Mouse (Mus musculus): ENCODE measurements around the gene Ms4a12. TPM values are rescaled to one million over a fixed set of nuclear protein-coding genes. Genes with fewer than 3 reads are reported as not detected.

Ms4a12 gene
- polyA plus RNA-seq, 1 experiment from 2014 or later: not detected

- no peaks in the 10 kb centered on the region for H3K27me3 ChIP-seq (ENCODE audit: control insufficient read depth, insufficient read depth, low read length)
- WGBS: 31% methylated on average over 10 of the region's 10 CpGs
- no peaks in the 10 kb centered on the region for H3K4me1 ChIP-seq (ENCODE audit: control insufficient read depth, insufficient read depth, low read length)
- ATAC-seq (ENCODE audit: insufficient read depth, low FRiP score, low TSS enrichment): no peak
- no peaks in the 10 kb centered on the region for H3K36me3 ChIP-seq (ENCODE audit: control insufficient read depth, insufficient read depth, low read length)
- H3K9me3 ChIP-seq (ENCODE audit: control insufficient read depth, low read length): no peaks in the 10 kb centered on the region
- H3K27ac ChIP-seq (ENCODE audit: low read depth, low read length): no peak within 1 kb of the TSS
- no peak within 1 kb of the TSS for H3K4me2 ChIP-seq (ENCODE audit: low read depth)
- H3K4me3 ChIP-seq (ENCODE audit: low read depth, low read length): no peak within 1 kb of the TSS
- no peak within 1 kb of the TSS for H3K9ac ChIP-seq (ENCODE audit: low read length)
- DNase-seq (ENCODE audit: low spot score): no peak
Observed at GRCm38 (mm10) chr19:11165172-11165571, 67.1 kb downstream of the Ms4a12 start, which contains the start of gene 1700025F22Rik. Gene 1700025F22Rik (minus strand): TSS chr19:11165320.

Other genes with a start within 250 kb of the Ms4a12 start
- not detected in 2 replicates for gene Ms4a15, start 239.2 kb downstream of the Ms4a12 start, polyA plus RNA-seq (2014; fragmentation: Nextera tagmentation; extraction: Ambion mirVana)
- gene Ms4a18, start 214.4 kb downstream of the Ms4a12 start, polyA plus RNA-seq (2014; fragmentation: Nextera tagmentation; extraction: Ambion mirVana): not detected in 2 replicates
- not detected in 2 replicates for gene Ms4a8a, start 151.3 kb downstream of the Ms4a12 start, polyA plus RNA-seq (2014; fragmentation: Nextera tagmentation; extraction: Ambion mirVana)
- gene 1700017D01Rik, start 101.6 kb downstream of the Ms4a12 start, polyA plus RNA-seq (2014; fragmentation: Nextera tagmentation; extraction: Ambion mirVana): not detected in 2 replicates
- not detected in 2 replicates for gene 1700025F22Rik, start 67.1 kb downstream of the Ms4a12 start, polyA plus RNA-seq (2014; fragmentation: Nextera tagmentation; extraction: Ambion mirVana)
- not detected in 2 replicates for gene Ms4a13, start 35.7 kb downstream of the Ms4a12 start, polyA plus RNA-seq (2014; fragmentation: Nextera tagmentation; extraction: Ambion mirVana)
- gene Ms4a1, start 33.8 kb upstream of the Ms4a12 start, polyA plus RNA-seq (2014; fragmentation: Nextera tagmentation; extraction: Ambion mirVana): not detected in 2 replicates
- gene Ms4a5, start 51.4 kb upstream of the Ms4a12 start, polyA plus RNA-seq (2014; fragmentation: Nextera tagmentation; extraction: Ambion mirVana): not detected in 2 replicates
- gene Ms4a14, start 82.0 kb upstream of the Ms4a12 start, polyA plus RNA-seq (2014; fragmentation: Nextera tagmentation; extraction: Ambion mirVana): not detected in 2 replicates
- gene Ms4a7, start 103.7 kb upstream of the Ms4a12 start, polyA plus RNA-seq (2014; fragmentation: Nextera tagmentation; extraction: Ambion mirVana): 0.45 and 1.3 TPM in 2 replicates
- 1.1 and 1.8 TPM in 2 replicates for gene Ms4a4a, start 143.1 kb upstream of the Ms4a12 start, polyA plus RNA-seq (2014; fragmentation: Nextera tagmentation; extraction: Ambion mirVana)
- 0.17 TPM in 1 of 2 replicates, not detected in the other for gene Ms4a4c, start 172.3 kb upstream of the Ms4a12 start, polyA plus RNA-seq (2014; fragmentation: Nextera tagmentation; extraction: Ambion mirVana)
- not detected in 2 replicates for gene Ms4a4b, start 211.1 kb upstream of the Ms4a12 start, polyA plus RNA-seq (2014; fragmentation: Nextera tagmentation; extraction: Ambion mirVana)
- 1.1 and 2.0 TPM in 2 replicates for gene Ms4a6c, start 236.9 kb upstream of the Ms4a12 start, polyA plus RNA-seq (2014; fragmentation: Nextera tagmentation; extraction: Ambion mirVana)

Data from neural tube, embryonic 11.5 days (tissue).